ENCODE assay signal across 9 mouse cellular contexts in the genomic region with DNA sequence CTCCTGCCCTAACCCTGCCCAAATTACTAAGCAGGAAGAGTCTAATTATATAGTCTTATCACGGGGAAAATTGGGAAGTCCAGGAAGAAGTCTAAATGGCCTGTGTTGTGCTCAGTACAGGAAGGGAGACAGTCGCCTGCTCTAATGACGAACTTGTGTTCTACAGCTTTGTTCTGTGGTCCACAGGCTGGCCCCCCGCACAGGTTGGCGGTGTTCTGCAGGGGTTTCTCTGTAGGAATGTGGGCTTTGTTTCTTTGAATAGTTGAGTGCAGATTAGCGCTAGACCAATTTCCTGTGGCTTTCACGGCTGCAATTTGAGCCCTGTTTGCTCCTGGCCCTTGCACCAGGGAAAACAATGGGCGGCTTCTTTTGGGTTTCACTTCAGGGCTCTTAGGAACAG. TPM values are rescaled to one million over a fixed set of nuclear protein-coding genes. Genes with fewer than 3 reads are reported as not detected.
DNase-seq lines count a peak whose midpoint lies in the region; ATAC-seq lines count a peak whose summit lies in the region.
"Had no signal": no experiment of that assay in that cellular context is flagged by ENCODE, and none has a peak within 500 bp of the region (broad histone marks: within the 10 kb centered on the region; RNA-seq: fewer than 3 reads in every experiment).

No protein-coding gene starts in this region.

- peak overlapping the region; percentile 72 for H3K4me3 ChIP-seq in megakaryocyte, embryonic 14.5 days (replicated peaks)
- no peak overlapping the region for H3K4me3 ChIP-seq in forebrain, embryonic 12.5 days (replicated peaks)
- no peak overlapping the region for H3K4me3 ChIP-seq in intestine, embryonic 15.5 days (replicated peaks)
- no peak overlapping the region for H3K4me3 ChIP-seq in stomach, embryonic 14.5 days (ENCODE audit: low read depth, low read length)
- H3K4me3 ChIP-seq: erythroblast, embryonic 14.5 days had no signal

- ATAC-seq in megakaryocyte, adult 5-6 weeks (ENCODE audit: poor library complexity, severe bottlenecking), result no peak
- peak; percentile 63; the same call in 1 of the 2 replicates for ATAC-seq in forebrain, embryonic 12.5 days (ENCODE audit: low FRiP score)
- ATAC-seq in intestine, embryonic 15.5 days, result no peak
- no peak for ATAC-seq in stomach, embryonic 14.5 days (ENCODE audit: insufficient number of reproducible peaks, insufficient read depth, low FRiP score, low read depth)

- peak overlapping the region; percentile 47 for H3K4me2 ChIP-seq in forebrain, embryonic 12.5 days
- peak overlapping the region; percentile 39 for H3K4me2 ChIP-seq in intestine, embryonic 15.5 days (replicated peaks)
- H3K4me2 ChIP-seq in stomach, embryonic 14.5 days (replicated peaks; ENCODE audit: low read depth, low read length), result peak overlapping the region; percentile 10; the same call in 1 of the 2 replicates

- no peak overlapping the region for H3K9ac ChIP-seq in forebrain, embryonic 12.5 days
- no peak overlapping the region for H3K9ac ChIP-seq in intestine, embryonic 15.5 days
- no peak overlapping the region for H3K9ac ChIP-seq in stomach, embryonic 14.5 days (replicated peaks; ENCODE audit: low read depth, low read length)

- peaks cover 3% of the 10 kb centered on the region for H3K36me3 ChIP-seq in megakaryocyte, embryonic 14.5 days (replicated peaks; ENCODE audit: low read length)
- H3K36me3 ChIP-seq in forebrain, embryonic 12.5 days (replicated peaks), result no peaks in the 10 kb centered on the region
- H3K36me3 ChIP-seq in intestine, embryonic 15.5 days, result no peaks in the 10 kb centered on the region
- no peaks in the 10 kb centered on the region for H3K36me3 ChIP-seq in stomach, embryonic 14.5 days (ENCODE audit: control insufficient read depth, insufficient read depth, low read length)

- DNase-seq in thymus, adult 18-20 months, result no peak
- DNase-seq in urinary bladder, postnatal 36 days (ENCODE audit: low spot score in 2 of 2), result no peak
- DNase-seq in layer of hippocampus, adult 11-12 months (ENCODE audit: low spot score), result no peak

- no peak overlapping the region for H3K27ac ChIP-seq in forebrain, embryonic 12.5 days
- H3K27ac ChIP-seq in intestine, embryonic 15.5 days, result no peak overlapping the region
- no peak overlapping the region for H3K27ac ChIP-seq in stomach, embryonic 14.5 days (ENCODE audit: low read length)

- 0% methylated on average over 8 of the region's 8 CpGs for WGBS in forebrain, embryonic 12.5 days
- WGBS in intestine, embryonic 15.5 days, result 8% methylated on average over 8 of the region's 8 CpGs
- 13% methylated on average over 8 of the region's 8 CpGs for WGBS in stomach, embryonic 14.5 days

- peaks cover 84% of the 10 kb centered on the region for H3K4me1 ChIP-seq in megakaryocyte, embryonic 14.5 days
- peaks cover 17% of the 10 kb centered on the region for H3K4me1 ChIP-seq in forebrain, embryonic 12.5 days
- peaks cover 12% of the 10 kb centered on the region; the same call in 1 of the 2 replicates for H3K4me1 ChIP-seq in intestine, embryonic 15.5 days (replicated peaks)
- H3K4me1 ChIP-seq in stomach, embryonic 14.5 days (ENCODE audit: control insufficient read depth, insufficient read depth, low read length), result peaks cover 15% of the 10 kb centered on the region; the same call in 1 of the 2 replicates

- H3K9me3 ChIP-seq in megakaryocyte, embryonic 14.5 days, result no peaks in the 10 kb centered on the region
- no peaks in the 10 kb centered on the region for H3K9me3 ChIP-seq in forebrain, embryonic 12.5 days
- no peaks in the 10 kb centered on the region for H3K9me3 ChIP-seq in intestine, embryonic 15.5 days
- H3K9me3 ChIP-seq in stomach, embryonic 14.5 days (ENCODE audit: control insufficient read depth, low read depth, low read length), result no peaks in the 10 kb centered on the region

- H3K27me3 ChIP-seq in megakaryocyte, embryonic 14.5 days (replicated peaks), result peaks cover 4% of the 10 kb centered on the region
- peaks cover 39% of the 10 kb centered on the region for H3K27me3 ChIP-seq in forebrain, embryonic 12.5 days
- H3K27me3 ChIP-seq in intestine, embryonic 15.5 days (replicated peaks), result no peaks in the 10 kb centered on the region
- no peaks in the 10 kb centered on the region for H3K27me3 ChIP-seq in stomach, embryonic 14.5 days (ENCODE audit: control insufficient read depth, insufficient read depth, low read length)

RNA-seq across cellular contexts. Expression of a gene that starts 17.3 kb away (rescaled TPM):
- 7.7 and 11.5 TPM in 2 replicates for polyA plus RNA-seq in megakaryocyte, embryonic 14.5 days (2012; ENCODE audit: insufficient read depth, low replicate concordance)
- total RNA-seq in megakaryocyte, adult 5-6 weeks (2015), result 0.50 and 1.2 TPM in 2 replicates
- 0.16 TPM in 1 of 2 replicates, not detected in the other for total RNA-seq in megakaryocyte, adult 5-6 weeks (2017)
- 13.5 and 13.7 TPM in 2 replicates for polyA plus RNA-seq in forebrain, embryonic 12.5 days (2016; fragmentation: Nextera tagmentation; extraction: Ambion mirVana)
- 13.4 and 14.2 TPM in 2 replicates for polyA plus RNA-seq in intestine, embryonic 15.5 days (2015; fragmentation: Nextera tagmentation; extraction: Ambion mirVana)
- polyA plus RNA-seq in stomach, embryonic 14.5 days (2014; fragmentation: Nextera tagmentation; extraction: Ambion mirVana), result 18.2 and 19.1 TPM in 2 replicates
